Mouse (Mus musculus) hindbrain, embryonic 11.5 days (tissue): ENCODE data around the gene Cabp4. TPM values are rescaled to one million over a fixed set of nuclear protein-coding genes. Genes with fewer than 3 reads are reported as not detected.

Experiments used
- ATAC-seq: fragments of 200-750 bp; cut with Nextera tagmentation; 2 replicates; pipeline ENCODE4 v1.8.0; 2017; ENCODE audit warnings: mild to moderate bottlenecking, moderate TSS enrichment, moderate library complexity; ENCODE audit not compliant: low FRiP score
- DNase-seq: peaks from one replicate; pipeline ENCODE4 v3.0.0-alpha.2; 2015; ENCODE audit warnings: low spot score
- H3K27ac ChIP-seq: fragments of 300-500 bp; sonication (generic); 2 replicates; pipeline ENCODE4 v1.5.1; 2014; ENCODE audit warnings: mild to moderate bottlenecking, low read depth, low read length
- H3K27me3 ChIP-seq: fragments of 300-500 bp; sonication (generic); 2 replicates; pipeline ENCODE4 v1.6.1; 2014; ENCODE audit warnings: mild to moderate bottlenecking, low read length, moderate library complexity, mixed read lengths; ENCODE audit not compliant: control insufficient read depth, insufficient read depth
- H3K36me3 ChIP-seq: fragments of 300-500 bp; sonication (generic); 2 replicates; pipeline ENCODE4 v1.6.1; 2014; ENCODE audit warnings: mild to moderate bottlenecking, low read length, moderate library complexity, mixed read lengths; ENCODE audit not compliant: control insufficient read depth, insufficient read depth
- H3K4me1 ChIP-seq: fragments of 300-500 bp; sonication (generic); replicated peaks from 2 replicates; pipeline ENCODE4 v1.6.1; 2014; ENCODE audit warnings: low read length, mixed read lengths; ENCODE audit not compliant: control insufficient read depth, insufficient read depth
- H3K4me2 ChIP-seq: fragments of 300-500 bp; sonication (generic); replicated peaks from 2 replicates; pipeline ENCODE4 v1.6.1; 2014; ENCODE audit warnings: mild to moderate bottlenecking, low read depth, low read length
- H3K4me3 ChIP-seq: fragments of 300-500 bp; sonication (generic); 2 replicates; pipeline ENCODE4 v1.5.1; 2014; ENCODE audit warnings: low read depth, low read length
- H3K9ac ChIP-seq: fragments of 300-500 bp; sonication (generic); 2 replicates; pipeline ENCODE4 v1.6.1; 2014; ENCODE audit warnings: low read depth, low read length
- H3K9me3 ChIP-seq: fragments of 300-500 bp; sonication (generic); 2 replicates; pipeline ENCODE4 v1.6.1; 2016; ENCODE audit warnings: low read length; ENCODE audit not compliant: control insufficient read depth
- WGBS: fragments of 180-500 bp; shearing (Covaris S2); extraction: QIAGEN DNeasy Blood & Tissue Kit; methylation state at CpG from one replicate; pipeline ENCODE4 v1.1.7; 2014; 5-methylcytosine and 5-hydroxymethylcytosine counted together
- polyA plus RNA-seq: library from polyadenylated mRNA; unstranded; fragments of >200 nt; fragmentation: Nextera tagmentation; extraction: Ambion mirVana; gene quantifications from 2 replicates; pipeline ENCODE4 v1.2.1, GENCODE M21; 2014

Cabp4 gene
- polyA plus RNA-seq, 1 experiment from 2014 or later, result not detected

DNA sequence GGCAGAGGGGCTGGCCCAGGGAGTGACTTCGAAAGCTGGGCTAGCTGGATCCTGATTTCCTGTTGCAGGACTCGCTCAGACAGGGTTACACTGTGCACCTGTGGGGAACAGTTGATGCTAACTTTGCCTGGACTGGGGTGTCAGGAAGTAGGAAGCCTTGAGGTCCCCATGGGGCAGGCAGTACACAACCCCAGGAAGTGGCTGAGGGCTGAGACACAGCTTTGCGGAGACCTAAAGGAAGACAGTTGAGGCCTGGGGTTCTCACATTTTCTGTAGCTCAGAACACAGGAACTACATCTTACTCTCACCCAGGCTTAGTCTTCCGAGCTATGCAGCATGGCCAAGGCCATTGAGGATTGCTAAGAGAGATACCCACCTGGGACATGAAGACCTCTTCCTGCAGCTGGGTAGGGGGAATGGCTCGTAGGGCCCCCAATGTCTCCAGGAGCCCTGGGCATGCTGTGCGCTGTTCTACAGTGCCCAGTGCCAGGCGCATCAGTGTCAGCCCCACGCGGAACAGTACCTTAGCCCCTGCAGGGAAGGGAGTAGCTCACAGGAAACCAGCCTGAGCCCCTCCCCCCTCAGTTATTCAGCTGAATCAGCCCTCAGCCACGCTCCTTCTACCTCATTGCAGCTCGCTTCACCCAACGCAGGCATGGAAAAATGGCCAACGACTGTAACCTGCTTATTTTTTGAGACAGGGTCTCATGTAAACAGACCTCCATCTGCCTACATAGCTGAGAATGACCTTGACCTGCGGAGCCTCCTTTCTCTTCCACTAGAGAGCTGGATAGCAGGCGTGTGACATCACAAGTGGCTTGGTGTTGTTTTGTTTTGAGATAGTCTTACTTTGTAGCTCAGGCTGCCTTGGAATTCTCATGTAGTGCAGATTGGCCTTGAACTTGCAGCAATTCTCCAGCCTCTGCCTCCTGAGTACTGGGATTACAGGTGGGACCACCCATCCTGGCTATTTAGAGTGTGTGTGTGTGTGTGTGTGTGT, 41.4 kb upstream of the Cabp4 start:
- Histone ChIP-seq H3K9ac (no peak overlapping the region), H3K36me3 (no peaks in the 10 kb centered on the region), H3K27me3 (no peaks in the 10 kb centered on the region), H3K27ac (no peak overlapping the region), H3K4me3 (no peak overlapping the region), H3K4me2 (no peak overlapping the region), H3K9me3 (no peaks in the 10 kb centered on the region), H3K4me1 (no peaks in the 10 kb centered on the region)
- DNase-seq (no peak), ATAC-seq (no peak)
- 59% methylated on average over 15 of the region's 15 CpGs for WGBS

DNA sequence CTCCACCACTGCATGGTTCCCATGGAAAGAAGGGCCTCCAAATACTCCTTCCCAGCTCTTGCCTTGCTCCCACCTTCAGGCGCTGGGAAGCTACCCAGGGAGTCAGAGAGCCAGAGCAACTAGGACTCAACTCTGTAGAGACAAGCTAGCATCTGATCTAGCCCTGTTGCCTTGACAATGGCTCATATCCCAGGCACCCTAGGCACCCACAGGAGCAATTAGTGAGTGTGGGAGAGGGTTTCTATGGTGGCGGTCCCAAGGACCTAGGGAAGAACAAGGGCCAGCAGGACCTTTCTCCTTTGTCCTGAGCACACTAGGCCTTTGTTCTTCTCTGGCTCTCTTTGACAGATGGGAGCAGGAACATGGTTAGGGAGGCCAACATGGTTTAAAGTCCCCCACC, 39.9 kb upstream of the Cabp4 start:
- Histone ChIP-seq H3K4me2 (no peak overlapping the region), H3K27me3 (no peaks in the 10 kb centered on the region), H3K9me3 (no peaks in the 10 kb centered on the region), H3K36me3 (no peaks in the 10 kb centered on the region), H3K4me1 (no peaks in the 10 kb centered on the region), H3K9ac (no peak overlapping the region), H3K4me3 (no peak overlapping the region), H3K27ac (no peak overlapping the region)
- ATAC-seq (no peak), DNase-seq (no peak)
- 67% methylated on average over 2 of the region's 2 CpGs for WGBS

GRCm38 (mm10) chr19:4181892-4182291, 38.1 kb upstream of the Cabp4 start:
- DNase-seq (peak; percentile 43), ATAC-seq (no peak)
- H3K4me3 ChIP-seq, result no peak overlapping the region
- no peak overlapping the region for H3K27ac ChIP-seq
- H3K27me3 ChIP-seq, result no peaks in the 10 kb centered on the region
- no peaks in the 10 kb centered on the region for H3K4me1 ChIP-seq
- H3K4me2 ChIP-seq, result no peak overlapping the region
- no peak overlapping the region for H3K9ac ChIP-seq
- H3K9me3 ChIP-seq, result no peaks in the 10 kb centered on the region
- H3K36me3 ChIP-seq, result no peaks in the 10 kb centered on the region
- WGBS, result 46% methylated on average over 3 of the region's 3 CpGs

GRCm38 (mm10) chr19:4180411-4180810, 36.6 kb upstream of the Cabp4 start:
- H3K27me3 ChIP-seq, result no peaks in the 10 kb centered on the region
- no peaks in the 10 kb centered on the region for H3K36me3 ChIP-seq
- ATAC-seq (no peak), DNase-seq (no peak)
- H3K9ac ChIP-seq, result no peak overlapping the region
- WGBS, result 87% methylated on average over 7 of the region's 7 CpGs
- H3K4me2 ChIP-seq, result no peak overlapping the region
- no peaks in the 10 kb centered on the region for H3K9me3 ChIP-seq
- H3K4me3 ChIP-seq, result no peak overlapping the region
- H3K27ac ChIP-seq, result no peak overlapping the region
- no peaks in the 10 kb centered on the region for H3K4me1 ChIP-seq

DNA sequence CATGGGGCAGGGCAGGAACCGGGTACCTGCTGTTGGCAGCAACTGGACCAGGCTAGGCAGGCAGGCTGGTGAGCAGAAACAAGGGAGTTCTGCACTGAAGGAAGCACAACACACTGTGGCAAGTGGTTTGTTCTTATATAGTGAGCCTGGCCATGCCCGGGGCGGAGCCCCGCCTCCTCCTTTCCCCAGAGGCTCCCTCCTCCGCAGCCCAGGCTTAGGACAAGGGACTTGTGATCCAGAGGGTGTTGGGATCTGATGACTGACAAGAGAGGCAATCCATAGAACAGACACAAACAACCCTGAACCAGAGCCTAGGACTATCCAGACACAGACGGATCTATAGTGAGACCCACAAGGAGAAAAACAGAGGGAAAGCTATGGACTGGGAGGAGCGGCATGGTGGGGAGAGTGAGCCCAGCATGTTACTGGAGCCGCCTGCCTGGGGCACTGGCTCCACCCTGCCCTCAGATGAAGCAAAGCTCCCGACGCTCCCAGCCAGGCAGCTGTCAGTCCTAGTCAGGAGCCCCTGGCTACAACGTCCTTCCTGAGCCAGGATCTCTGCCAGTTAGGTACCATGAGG, 31.6 kb upstream of the Cabp4 start, which contains the start of gene Carns1:
Gene Carns1 (minus strand): TSS at position 112 of the 580 bp plus-strand sequence.
- H3K9me3 ChIP-seq, result no peaks in the 10 kb centered on the region
- no peaks in the 10 kb centered on the region for H3K36me3 ChIP-seq
- peak within 1 kb of the TSS; percentile 33 for H3K4me2 ChIP-seq
- H3K27me3 ChIP-seq, result no peaks in the 10 kb centered on the region
- H3K4me1 ChIP-seq, result 0 out of 2 replicates have a peak, but pooled peaks cover 3% of the 10 kb centered on the region
- peak; percentile 43 for DNase-seq
- no peak; the same call in 1 of the 2 replicates for ATAC-seq
- peak within 1 kb of the TSS; percentile 17 for H3K9ac ChIP-seq
- WGBS, result 5% methylated on average over 11 of the region's 11 CpGs
- H3K4me3 ChIP-seq, result 0 out of 2 replicates have a peak within 1 kb of the TSS, but pooled peaks have one; percentile 6
- no peak within 1 kb of the TSS for H3K27ac ChIP-seq

- H3K4me2 ChIP-seq, result no peak overlapping the region
- H3K4me3 ChIP-seq, result no peak overlapping the region
- H3K36me3 ChIP-seq, result no peaks in the 10 kb centered on the region
- no peaks in the 10 kb centered on the region for H3K9me3 ChIP-seq
- no peak overlapping the region for H3K9ac ChIP-seq
- no peak for ATAC-seq
- peaks cover 8% of the 10 kb centered on the region; the same call in 1 of the 2 replicates for H3K4me1 ChIP-seq
- no peaks in the 10 kb centered on the region for H3K27me3 ChIP-seq
- WGBS, result 61% methylated on average over 10 of the region's 11 CpGs
- no peak for DNase-seq
- H3K27ac ChIP-seq, result no peak overlapping the region
Observed at GRCm38 (mm10) chr19:4172925-4173324, 29.1 kb upstream of the Cabp4 start.

DNA sequence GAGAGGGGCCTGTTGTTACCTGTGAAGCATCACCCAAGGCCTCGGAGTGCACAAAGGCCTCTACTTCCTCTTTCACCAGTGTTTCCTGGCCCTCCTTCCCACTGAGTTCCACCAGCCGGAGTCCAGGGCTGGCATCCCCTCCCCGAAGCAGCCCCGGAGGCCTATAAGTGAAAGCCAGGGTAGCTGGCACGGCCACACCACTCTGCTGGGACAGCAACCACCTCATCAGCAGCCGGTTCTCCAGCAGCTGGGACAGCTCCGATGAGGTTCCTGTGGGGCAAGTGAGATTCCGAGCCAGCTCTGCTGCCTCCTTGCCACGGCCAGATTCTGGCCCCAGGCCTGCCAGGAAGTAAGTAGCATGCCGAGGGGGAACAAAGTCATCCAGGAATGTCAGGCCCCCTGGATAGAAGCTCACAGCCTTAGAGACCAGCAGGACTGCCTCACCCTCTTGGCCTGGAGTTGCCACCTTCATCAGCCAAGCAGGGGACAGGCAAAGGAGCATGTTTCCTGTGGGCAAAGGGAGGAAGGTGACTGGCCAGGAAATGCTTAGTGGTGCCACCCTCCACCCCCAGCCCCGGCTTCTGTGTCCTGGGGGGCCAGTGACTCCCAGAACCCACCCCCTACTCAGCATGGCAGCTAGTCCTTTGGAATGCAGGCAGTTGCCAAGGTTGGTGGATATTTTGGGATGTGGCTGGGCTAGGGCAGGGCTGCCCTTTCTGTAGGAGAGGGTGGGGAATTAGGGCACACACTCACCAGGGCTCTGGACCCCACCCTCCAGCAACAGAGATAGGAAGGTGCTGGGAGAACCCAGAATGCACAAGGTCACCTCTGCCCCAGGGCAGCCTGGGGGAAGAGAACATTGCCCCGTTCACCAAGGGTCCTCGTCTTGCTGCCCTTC, 27.8 kb upstream of the Cabp4 start:
- no peak overlapping the region for H3K27ac ChIP-seq
- no peaks in the 10 kb centered on the region for H3K27me3 ChIP-seq
- H3K36me3 ChIP-seq, result no peaks in the 10 kb centered on the region
- WGBS, result 73% methylated on average over 13 of the region's 13 CpGs
- H3K9me3 ChIP-seq, result no peaks in the 10 kb centered on the region
- DNase-seq (no peak), ATAC-seq (no peak)
- no peak overlapping the region for H3K4me2 ChIP-seq
- H3K4me3 ChIP-seq, result no peak overlapping the region
- peaks cover 8% of the 10 kb centered on the region; the same call in 1 of the 2 replicates for H3K4me1 ChIP-seq
- H3K9ac ChIP-seq, result no peak overlapping the region

DNA sequence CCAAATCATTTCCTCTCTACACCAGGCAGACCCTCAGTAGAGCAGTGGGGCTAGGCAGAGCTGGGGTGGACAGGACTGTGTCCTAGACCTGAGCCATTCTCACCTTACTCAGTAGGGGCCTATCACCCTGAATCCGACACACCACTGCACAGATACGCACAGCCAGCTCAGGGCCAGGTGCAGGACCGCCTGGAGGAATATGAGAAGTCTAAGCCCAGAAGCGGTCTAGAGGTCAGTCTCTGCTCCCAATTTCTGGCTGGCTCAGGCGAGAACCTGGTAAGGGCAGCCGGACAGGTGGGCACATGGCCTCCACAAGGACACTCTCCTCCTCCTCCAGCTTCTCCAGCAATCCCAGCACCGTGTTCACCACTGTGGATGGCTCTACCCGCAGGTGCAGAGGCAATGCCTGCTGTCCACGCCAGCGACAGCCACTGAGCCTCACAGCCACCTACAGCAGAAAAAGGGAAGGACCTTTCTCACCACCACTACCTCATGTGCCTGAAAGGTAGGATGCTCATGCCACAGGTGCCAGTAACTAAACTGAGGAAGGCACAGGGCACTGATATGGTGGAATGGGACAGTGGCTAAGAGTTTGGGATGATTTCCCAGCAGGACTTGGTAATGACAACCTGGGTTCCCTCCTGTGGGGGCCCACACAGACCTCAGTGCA, 27.0 kb upstream of the Cabp4 start:
- DNase-seq (no peak), ATAC-seq (no peak)
- 89% methylated on average over 10 of the region's 10 CpGs for WGBS
- no peak overlapping the region for H3K27ac ChIP-seq
- H3K4me1 ChIP-seq, result peaks cover 8% of the 10 kb centered on the region; the same call in 1 of the 2 replicates
- no peak overlapping the region for H3K4me2 ChIP-seq
- no peaks in the 10 kb centered on the region for H3K27me3 ChIP-seq
- no peaks in the 10 kb centered on the region for H3K36me3 ChIP-seq
- H3K4me3 ChIP-seq, result no peak overlapping the region
- H3K9ac ChIP-seq, result no peak overlapping the region
- no peaks in the 10 kb centered on the region for H3K9me3 ChIP-seq
